Mouse (Mus musculus): ENCODE measurements around the gene Cacfd1. TPM values are rescaled to one million over a fixed set of nuclear protein-coding genes. Genes with fewer than 3 reads are reported as not detected.
A peak's percentile ranks its signal among the peaks of the same experiment; 100 is the strongest.

The Cacfd1 gene
- polyA plus RNA-seq, 1 experiment = 22.8 TPM

DNA sequence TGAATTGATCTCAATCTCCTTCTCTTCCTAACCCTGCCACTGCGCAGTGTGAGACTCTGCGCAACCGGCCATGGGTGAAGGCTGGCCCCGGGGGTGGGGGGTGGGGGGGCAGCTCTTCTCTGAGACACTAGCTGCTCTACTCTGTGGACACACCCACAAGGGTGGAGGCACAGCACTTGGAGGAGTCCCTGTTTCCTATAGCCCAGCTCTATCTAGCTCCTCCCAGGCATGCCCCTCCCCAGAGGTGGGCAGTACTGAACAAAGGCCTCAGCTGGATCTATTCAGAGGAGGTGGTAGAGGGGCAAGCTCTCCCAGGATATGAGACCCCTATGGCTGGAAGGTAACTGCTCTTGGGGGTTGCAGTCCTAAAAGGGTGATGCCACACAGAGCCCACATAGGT is 27.3 kb downstream of the Cacfd1 start:
- Histone ChIP-seq H3K4me2 (ENCODE audit: low read depth) (peak overlapping the region; percentile 46), H3K4me3 (no peak overlapping the region), H3K27me3 (ENCODE audit: control insufficient read depth, insufficient read depth, insufficient read length) (peaks cover 35% of the 10 kb centered on the region), H3ac (ENCODE audit: control insufficient read depth, insufficient read length) (no peak overlapping the region), H3K79me2 (ENCODE audit: control insufficient read depth, insufficient read depth) (no peaks in the 10 kb centered on the region), H3K36me3 (ENCODE audit: control insufficient read depth, insufficient read depth) (no peaks in the 10 kb centered on the region)
- TF ChIP-seq POLR2A (IDR thresholded peaks at IDR 0.05; ENCODE audit: insufficient read length, low read depth) (no peak), TCF12 (IDR thresholded peaks at IDR 0.05; ENCODE audit: insufficient read depth, poor library complexity, severe bottlenecking) (no peak), SRF (IDR thresholded peaks at IDR 0.05; ENCODE audit: control insufficient read depth, insufficient read length, low read depth) (no peak), TCF3 (IDR thresholded peaks at IDR 0.05; ENCODE audit: insufficient read length, low read depth) (no peak), MYOD1 (IDR thresholded peaks at IDR 0.05; ENCODE audit: control insufficient read depth in 1 of 3, insufficient read length in 2 of 3, low read depth in 2 of 3) (no peak), E2F4 (IDR thresholded peaks at IDR 0.05; ENCODE audit: insufficient read depth) (no peak), USF1 (IDR thresholded peaks at IDR 0.05; ENCODE audit: low read depth) (no peak), MAX (IDR thresholded peaks at IDR 0.05; ENCODE audit: low read depth) (no peak), REST (IDR thresholded peaks at IDR 0.05; ENCODE audit: insufficient read depth, insufficient read length) (no peak), MYOG (IDR thresholded peaks at IDR 0.05; ENCODE audit: control insufficient read depth in 1 of 3, insufficient read depth in 1 of 3, insufficient read length in 2 of 3, low read depth in 2 of 3) (no peak), POLR2AphosphoS2 (IDR thresholded peaks at IDR 0.05; ENCODE audit: insufficient read length, low read depth) (no peak), CEBPB (IDR thresholded peaks at IDR 0.05; ENCODE audit: insufficient read depth, poor library complexity, severe bottlenecking) (no peak)

DNA sequence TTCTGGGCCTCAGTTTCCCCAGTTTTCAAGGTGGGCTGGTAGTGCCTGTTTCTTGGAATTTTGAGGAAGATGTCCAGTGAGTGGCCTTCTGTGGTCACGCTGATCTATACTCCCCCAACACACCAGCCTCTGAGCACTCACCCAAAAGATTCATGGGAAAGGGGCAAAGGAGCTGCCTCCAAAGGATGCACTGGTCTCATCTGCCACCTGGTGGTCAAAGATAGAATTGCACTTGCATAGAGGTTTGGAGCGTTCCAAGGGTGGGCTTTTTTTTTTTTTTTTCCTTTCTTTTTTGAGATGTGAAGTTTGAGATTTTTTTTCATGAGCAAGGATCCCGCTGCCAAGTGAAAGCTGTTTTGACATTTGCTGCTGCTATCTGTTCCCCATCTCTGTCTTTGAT is 28.9 kb downstream of the Cacfd1 start:
- peaks cover 38% of the 10 kb centered on the region for H3K27me3 ChIP-seq (ENCODE audit: control insufficient read depth, insufficient read depth, insufficient read length)
- no peak overlapping the region for H3ac ChIP-seq (ENCODE audit: control insufficient read depth, insufficient read length)
- H3K36me3 ChIP-seq (ENCODE audit: control insufficient read depth, insufficient read depth) = no peaks in the 10 kb centered on the region
- H3K4me2 ChIP-seq (ENCODE audit: low read depth) = peak overlapping the region; percentile 46
- no peaks in the 10 kb centered on the region for H3K79me2 ChIP-seq (ENCODE audit: control insufficient read depth, insufficient read depth)
- no peak for TF ChIP-seq MAX (IDR thresholded peaks at IDR 0.05; ENCODE audit: low read depth)
- TF ChIP-seq CEBPB (IDR thresholded peaks at IDR 0.05; ENCODE audit: insufficient read depth, poor library complexity, severe bottlenecking) = no peak
- TF ChIP-seq SRF (IDR thresholded peaks at IDR 0.05; ENCODE audit: control insufficient read depth, insufficient read length, low read depth) = no peak
- TF ChIP-seq POLR2AphosphoS2 (IDR thresholded peaks at IDR 0.05; ENCODE audit: insufficient read length, low read depth) = no peak
- no peak for TF ChIP-seq E2F4 (IDR thresholded peaks at IDR 0.05; ENCODE audit: insufficient read depth)
- no peak for TF ChIP-seq REST (IDR thresholded peaks at IDR 0.05; ENCODE audit: insufficient read depth, insufficient read length)
- no peak for TF ChIP-seq TCF3 (IDR thresholded peaks at IDR 0.05; ENCODE audit: insufficient read length, low read depth)
- TF ChIP-seq POLR2A (IDR thresholded peaks at IDR 0.05; ENCODE audit: insufficient read length, low read depth) = no peak
- no peak for TF ChIP-seq MYOG (IDR thresholded peaks at IDR 0.05; ENCODE audit: control insufficient read depth in 1 of 3, insufficient read depth in 1 of 3, insufficient read length in 2 of 3, low read depth in 2 of 3)
- no peak for TF ChIP-seq MYOD1 (IDR thresholded peaks at IDR 0.05; ENCODE audit: control insufficient read depth in 1 of 3, insufficient read length in 2 of 3, low read depth in 2 of 3)
- H3K4me3 ChIP-seq = no peak overlapping the region

DNA sequence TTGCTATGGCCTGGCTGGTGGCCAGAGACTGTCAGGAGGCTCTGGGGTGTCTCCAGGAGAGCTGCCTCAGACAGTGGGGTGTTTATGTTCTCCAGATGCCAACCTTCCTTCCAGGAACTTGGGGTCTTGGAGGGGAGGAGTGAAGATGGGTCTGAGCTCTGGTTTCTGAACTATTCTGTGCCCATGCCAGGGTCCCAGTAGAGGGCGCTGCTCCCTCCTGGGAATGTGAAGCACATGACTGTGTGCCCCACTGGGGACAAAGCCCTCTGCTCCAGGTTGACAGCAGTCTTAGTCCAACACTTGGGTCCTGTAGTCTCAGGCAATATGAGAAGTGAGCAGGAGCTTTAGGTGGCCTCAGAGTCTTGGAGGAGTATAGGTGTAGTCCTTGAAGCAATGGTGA is 29.6 kb downstream of the Cacfd1 start:
- Histone ChIP-seq H3ac (ENCODE audit: control insufficient read depth, insufficient read length) (no peak overlapping the region), H3K4me3 (no peak overlapping the region), H3K27me3 (ENCODE audit: control insufficient read depth, insufficient read depth, insufficient read length) (peaks cover 39% of the 10 kb centered on the region), H3K36me3 (ENCODE audit: control insufficient read depth, insufficient read depth) (no peaks in the 10 kb centered on the region), H3K79me2 (ENCODE audit: control insufficient read depth, insufficient read depth) (no peaks in the 10 kb centered on the region), H3K4me2 (ENCODE audit: low read depth) (peak overlapping the region; percentile 16)
- TF ChIP-seq USF1 (IDR thresholded peaks at IDR 0.05; ENCODE audit: low read depth) (no peak), POLR2AphosphoS2 (IDR thresholded peaks at IDR 0.05; ENCODE audit: insufficient read length, low read depth) (no peak), MYOG (IDR thresholded peaks at IDR 0.05; ENCODE audit: control insufficient read depth in 1 of 3, insufficient read depth in 1 of 3, insufficient read length in 2 of 3, low read depth in 2 of 3) (no peak), MAX (IDR thresholded peaks at IDR 0.05; ENCODE audit: low read depth) (no peak), CEBPB (IDR thresholded peaks at IDR 0.05; ENCODE audit: insufficient read depth, poor library complexity, severe bottlenecking) (no peak), POLR2A (IDR thresholded peaks at IDR 0.05; ENCODE audit: insufficient read length, low read depth) (no peak), SRF (IDR thresholded peaks at IDR 0.05; ENCODE audit: control insufficient read depth, insufficient read length, low read depth) (no peak), TCF12 (IDR thresholded peaks at IDR 0.05; ENCODE audit: insufficient read depth, poor library complexity, severe bottlenecking) (no peak), MYOD1 (IDR thresholded peaks at IDR 0.05; ENCODE audit: control insufficient read depth in 1 of 3, insufficient read length in 2 of 3, low read depth in 2 of 3) (no peak), E2F4 (IDR thresholded peaks at IDR 0.05; ENCODE audit: insufficient read depth) (no peak), REST (IDR thresholded peaks at IDR 0.05; ENCODE audit: insufficient read depth, insufficient read length) (no peak), TCF3 (IDR thresholded peaks at IDR 0.05; ENCODE audit: insufficient read length, low read depth) (no peak)

DNA sequence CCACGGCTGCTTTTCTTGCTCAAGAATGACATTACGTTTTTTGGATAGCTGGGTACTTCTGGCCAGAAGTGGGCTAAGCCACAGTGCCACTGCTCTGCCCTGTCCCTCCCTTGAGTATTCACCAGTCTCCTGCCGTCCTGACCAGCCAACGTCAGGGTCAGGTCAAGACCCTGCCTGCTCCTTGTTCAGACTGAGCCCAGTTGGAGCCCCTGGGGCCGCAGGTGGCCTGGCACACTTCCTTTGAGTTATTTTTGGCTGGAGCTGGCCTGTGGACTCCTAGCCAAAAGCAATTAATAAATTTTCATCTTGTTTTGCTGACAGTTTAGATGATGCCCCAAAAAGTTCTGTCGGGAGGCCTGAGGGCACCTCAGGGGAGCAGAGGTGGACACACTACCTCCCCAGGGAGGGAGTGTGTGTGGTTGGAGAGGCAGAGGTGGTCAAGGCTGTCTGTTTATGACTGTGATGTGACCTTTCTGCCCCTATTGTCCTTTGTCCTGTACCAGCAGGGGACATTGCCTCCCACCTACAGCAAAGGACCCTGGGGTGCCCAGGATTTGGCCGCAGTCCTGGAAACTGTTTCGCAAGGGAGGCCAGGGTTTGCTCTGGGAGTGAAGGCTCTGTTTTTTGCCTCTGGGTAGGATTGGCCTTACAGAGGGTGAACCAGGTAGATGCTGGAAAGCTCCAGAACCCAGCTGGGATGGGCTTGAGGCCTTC is 32.6 kb downstream of the Cacfd1 start:
- Histone ChIP-seq H3ac (ENCODE audit: control insufficient read depth, insufficient read length) (no peak overlapping the region), H3K27me3 (ENCODE audit: control insufficient read depth, insufficient read depth, insufficient read length) (peaks cover 57% of the 10 kb centered on the region), H3K36me3 (ENCODE audit: control insufficient read depth, insufficient read depth) (no peaks in the 10 kb centered on the region), H3K4me2 (ENCODE audit: low read depth) (no peak overlapping the region), H3K4me3 (no peak overlapping the region), H3K79me2 (ENCODE audit: control insufficient read depth, insufficient read depth) (no peaks in the 10 kb centered on the region)
- TF ChIP-seq REST (IDR thresholded peaks at IDR 0.05; ENCODE audit: insufficient read depth, insufficient read length) = no peak
- peak in 1 of 3 experiments; percentile 6 for TF ChIP-seq MYOD1 (IDR thresholded peaks at IDR 0.05; ENCODE audit: control insufficient read depth in 1 of 3, insufficient read length in 2 of 3, low read depth in 2 of 3)

DNA sequence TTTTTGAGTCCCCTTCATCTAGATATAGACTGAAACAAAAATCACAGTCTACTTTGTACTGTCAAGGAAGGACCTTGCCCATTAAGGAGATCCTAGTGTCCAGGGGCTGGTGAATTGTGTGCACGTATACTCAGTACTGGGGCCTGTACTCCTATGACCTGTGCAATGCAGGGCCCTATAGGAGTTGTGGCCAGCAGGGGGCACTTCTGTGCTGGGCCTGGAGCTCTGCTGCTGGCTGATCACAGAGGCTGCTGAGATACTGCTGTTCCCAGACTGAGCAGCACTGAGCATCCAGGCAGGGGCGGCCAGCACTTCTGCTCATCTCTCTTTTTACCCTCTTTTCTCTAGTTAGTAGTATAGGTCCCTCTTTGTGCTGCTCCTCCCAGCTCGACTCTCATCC is 33.7 kb downstream of the Cacfd1 start:
- H3K4me3 ChIP-seq = no peak overlapping the region
- H3K27me3 ChIP-seq (ENCODE audit: control insufficient read depth, insufficient read depth, insufficient read length) = peaks cover 66% of the 10 kb centered on the region
- TF ChIP-seq USF1 (IDR thresholded peaks at IDR 0.05; ENCODE audit: low read depth) (no peak), MYOG (IDR thresholded peaks at IDR 0.05; ENCODE audit: control insufficient read depth in 1 of 3, insufficient read depth in 1 of 3, insufficient read length in 2 of 3, low read depth in 2 of 3) (no peak), CEBPB (IDR thresholded peaks at IDR 0.05; ENCODE audit: insufficient read depth, poor library complexity, severe bottlenecking) (no peak), POLR2AphosphoS2 (IDR thresholded peaks at IDR 0.05; ENCODE audit: insufficient read length, low read depth) (no peak), E2F4 (IDR thresholded peaks at IDR 0.05; ENCODE audit: insufficient read depth) (no peak), REST (IDR thresholded peaks at IDR 0.05; ENCODE audit: insufficient read depth, insufficient read length) (no peak), MAX (IDR thresholded peaks at IDR 0.05; ENCODE audit: low read depth) (no peak), TCF12 (IDR thresholded peaks at IDR 0.05; ENCODE audit: insufficient read depth, poor library complexity, severe bottlenecking) (no peak), MYOD1 (IDR thresholded peaks at IDR 0.05; ENCODE audit: control insufficient read depth in 1 of 3, insufficient read length in 2 of 3, low read depth in 2 of 3) (no peak), SRF (IDR thresholded peaks at IDR 0.05; ENCODE audit: control insufficient read depth, insufficient read length, low read depth) (no peak), POLR2A (IDR thresholded peaks at IDR 0.05; ENCODE audit: insufficient read length, low read depth) (no peak), TCF3 (IDR thresholded peaks at IDR 0.05; ENCODE audit: insufficient read length, low read depth) (no peak)
- no peaks in the 10 kb centered on the region for H3K36me3 ChIP-seq (ENCODE audit: control insufficient read depth, insufficient read depth)
- no peak overlapping the region for H3ac ChIP-seq (ENCODE audit: control insufficient read depth, insufficient read length)
- H3K79me2 ChIP-seq (ENCODE audit: control insufficient read depth, insufficient read depth) = no peaks in the 10 kb centered on the region
- H3K4me2 ChIP-seq (ENCODE audit: low read depth) = no peak overlapping the region

Measured in myocyte (in vitro differentiated cells).